Mouse (Mus musculus): ENCODE data around the gene Cst9. TPM values are rescaled to one million over a fixed set of nuclear protein-coding genes. Genes with fewer than 3 reads are reported as not detected.

Cst9 gene
- total RNA-seq, 2 experiments from 2014 or later: not detected

DNA sequence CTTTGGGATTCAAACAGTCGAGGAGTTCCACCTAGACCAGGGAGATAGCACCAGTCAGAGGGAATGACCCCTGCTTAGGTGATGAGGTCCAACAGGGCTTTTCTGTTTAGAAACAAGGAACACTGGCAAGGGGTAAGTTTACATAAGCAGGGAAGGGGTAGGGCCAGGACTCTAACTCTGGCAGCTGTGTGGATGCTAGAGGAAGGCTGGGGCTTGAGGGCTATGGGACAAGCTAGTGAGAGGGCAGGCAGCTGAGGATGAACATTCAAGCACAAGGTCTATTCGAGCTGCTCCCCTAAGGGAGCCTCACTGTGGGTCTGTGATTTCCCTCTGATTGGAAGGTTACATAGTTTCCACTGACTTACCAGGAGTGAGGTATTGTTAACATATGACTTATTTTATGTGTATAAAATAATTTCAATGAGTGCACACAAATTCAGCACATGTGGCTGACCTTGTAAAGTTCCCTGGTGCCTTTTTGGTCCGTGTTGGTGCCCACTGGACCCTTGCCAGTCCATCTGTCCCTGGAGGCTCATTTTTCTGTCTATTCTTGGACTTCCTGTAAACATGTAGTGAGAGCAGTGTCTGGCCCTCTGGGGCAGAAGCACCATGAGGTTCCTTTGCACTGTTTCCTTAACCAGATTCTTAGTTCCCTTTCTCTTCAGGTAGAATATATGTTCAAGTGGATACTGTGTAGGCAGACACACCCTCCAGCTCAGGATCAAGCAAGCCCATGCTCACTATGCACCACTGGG, 42.2 kb downstream of the Cst9 start:
- peak; percentile 47 for DNase-seq

DNA sequence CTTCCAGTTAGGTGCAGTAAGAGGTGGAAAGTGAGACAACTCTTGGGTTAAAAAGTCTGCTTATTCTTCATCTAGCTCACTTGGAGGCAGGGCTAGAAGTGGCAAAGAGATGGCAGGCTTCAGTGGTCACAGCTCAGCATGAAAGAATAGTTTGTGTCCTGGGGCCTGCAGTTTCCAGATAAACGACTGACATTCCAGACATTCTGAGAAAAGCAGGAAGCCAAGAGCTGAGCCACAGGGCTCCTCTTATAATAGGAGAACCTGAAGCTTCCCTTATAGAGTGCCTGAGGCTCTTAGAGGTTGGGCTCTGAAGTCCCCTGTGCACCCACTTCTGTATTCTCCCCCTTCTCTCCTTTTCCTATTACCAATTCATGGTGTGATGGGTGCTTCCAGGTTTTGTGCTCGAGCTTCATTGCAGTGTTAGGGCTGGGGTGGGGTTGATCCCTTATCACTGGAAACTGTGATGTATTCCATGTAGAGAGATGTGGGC, 43.7 kb downstream of the Cst9 start:
- DNase-seq: no peak

DNA sequence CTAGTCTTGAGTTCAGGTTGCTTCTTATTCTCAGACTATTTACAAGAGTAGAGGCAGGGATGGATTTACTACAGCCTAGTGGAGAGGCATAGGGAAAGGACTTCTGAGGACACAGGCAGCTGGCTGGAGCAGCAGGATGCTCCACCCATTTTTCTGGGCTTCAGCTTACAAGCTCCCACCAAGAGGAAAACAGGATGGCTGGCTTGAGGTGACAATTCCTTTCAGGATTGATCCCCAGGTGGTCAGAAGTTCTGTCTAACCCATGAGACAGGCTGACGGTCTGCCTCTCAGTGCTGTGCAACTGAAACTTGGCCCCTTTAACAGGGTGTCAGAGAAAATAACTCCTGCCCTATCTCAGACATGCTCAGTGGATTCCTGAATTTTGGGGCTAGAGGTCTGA, 44.3 kb downstream of the Cst9 start:
- peak; percentile 17 for DNase-seq

DNA sequence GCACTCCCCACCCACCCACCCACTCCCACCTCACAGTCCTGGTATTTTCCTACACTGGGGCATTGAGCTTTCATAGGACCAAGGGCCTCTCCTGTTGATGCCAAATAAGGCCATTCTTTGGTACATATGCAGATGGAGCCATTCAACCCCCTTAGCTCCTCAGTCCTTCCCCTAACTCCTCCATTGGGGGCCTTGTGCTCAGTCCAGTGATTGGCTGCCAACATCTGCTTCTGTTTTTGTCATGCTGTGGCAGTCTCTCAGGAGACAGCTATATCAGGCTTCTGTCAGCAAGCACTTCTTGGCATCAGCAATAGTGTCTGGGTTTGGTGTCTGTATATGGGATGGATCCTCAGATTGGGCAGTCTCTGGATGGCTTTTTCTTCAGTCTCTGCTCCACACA, 49.8 kb downstream of the Cst9 start:
- DNase-seq: no peak

Other genes starting within 250 kb of the Cst9 start
- gene Nxt1, start 162.5 kb upstream of the Cst9 start, total RNA-seq (2021): 10 to 100 TPM in 1 of 2 experiments, 1 to 10 TPM in 1; 7.3 to 11.6 TPM
- 10 to 100 TPM; 13.0 to 13.6 TPM for gene Gzf1, start 154.1 kb upstream of the Cst9 start, total RNA-seq (2021)
- gene Napb, start 102.7 kb upstream of the Cst9 start, total RNA-seq (2021): 1 to 10 TPM; 4.0 to 7.8 TPM
- gene Cstl1, start 84.8 kb upstream of the Cst9 start, total RNA-seq (2021): not detected
- gene Cst11, start 63.6 kb upstream of the Cst9 start, total RNA-seq (2021): not detected
- not detected for gene 8030411F24Rik, start 53.1 kb upstream of the Cst9 start, total RNA-seq (2021)
- not detected for gene Cst12, start 45.8 kb upstream of the Cst9 start, total RNA-seq (2021)
- gene Cst8, start 36.4 kb upstream of the Cst9 start, total RNA-seq (2021): not detected
- not detected for gene Cst13, start 15.1 kb upstream of the Cst9 start, total RNA-seq (2021)
- 1 to 10 TPM; 1.5 to 1.6 TPM for gene 9230104L09Rik, start 29.9 kb downstream of the Cst9 start, total RNA-seq (2021)
- gene Cst3, start 40.5 kb downstream of the Cst9 start, total RNA-seq (2021): 100 to 1,000 TPM; 442 to 445 TPM
- not detected for gene Gm1330, start 168.1 kb downstream of the Cst9 start, total RNA-seq (2021)
- gene Gm10750, start 182.1 kb downstream of the Cst9 start, total RNA-seq (2021): not detected

All from gastrocnemius, postnatal 10 days (tissue).